Mouse (Mus musculus) embryonic facial prominence, embryonic 15.5 days (tissue): ENCODE measurements at regions not wholly inside any gene's neighbourhood (a gene's known extent, or its start where the extent isn't known, plus 50 kb on each side); places are given as distances from the start of the nearest gene placed in this dataset.

Experiments
- ATAC-seq: fragments of 200-750 bp; cut with Nextera tagmentation; 2 replicates; pipeline ENCODE4 v1.8.0; 2017; ENCODE audit warnings: low read depth, moderate TSS enrichment; ENCODE audit not compliant: insufficient number of reproducible peaks, low FRiP score, low TSS enrichment
- H3K27ac ChIP-seq: fragments of 300-500 bp; sonication (generic); replicated peaks from 2 replicates; pipeline ENCODE4 v1.5.1; 2015; ENCODE audit warnings: mild to moderate bottlenecking, inconsistent platforms
- H3K27me3 ChIP-seq: fragments of 300-500 bp; sonication (generic); 2 replicates; pipeline ENCODE4 v1.6.1; 2015; ENCODE audit warnings: inconsistent platforms
- H3K36me3 ChIP-seq: fragments of 300-500 bp; sonication (generic); 2 replicates; pipeline ENCODE4 v1.6.1; 2015; ENCODE audit warnings: mild to moderate bottlenecking, inconsistent platforms
- H3K4me1 ChIP-seq: fragments of 300-500 bp; sonication (generic); 2 replicates; pipeline ENCODE4 v1.6.1; 2015; ENCODE audit warnings: inconsistent platforms
- H3K4me2 ChIP-seq: fragments of 300-500 bp; sonication (generic); replicated peaks from 2 replicates; pipeline ENCODE4 v1.6.1; 2015; ENCODE audit warnings: mild to moderate bottlenecking, inconsistent platforms
- H3K4me3 ChIP-seq: fragments of 300-500 bp; sonication (generic); replicated peaks from 2 replicates; pipeline ENCODE4 v1.5.1; 2015; ENCODE audit warnings: mild to moderate bottlenecking, inconsistent platforms
- H3K9ac ChIP-seq: fragments of 300-500 bp; sonication (generic); 2 replicates; pipeline ENCODE4 v1.6.1; 2015; ENCODE audit warnings: inconsistent platforms
- H3K9me3 ChIP-seq: fragments of 300-500 bp; sonication (generic); replicated peaks from 2 replicates; pipeline ENCODE4 v1.6.1; 2016; ENCODE audit warnings: inconsistent platforms
- WGBS: fragments of 180-500 bp; shearing (Covaris S2); methylation state at CpG from one replicate; pipeline ENCODE4 v1.1.7; 2015; 5-methylcytosine and 5-hydroxymethylcytosine counted together

- no peaks in the 10 kb centered on the region for H3K4me1 ChIP-seq
- no peak overlapping the region for H3K4me3 ChIP-seq
- H3K27me3 ChIP-seq = no peaks in the 10 kb centered on the region
- H3K36me3 ChIP-seq = no peaks in the 10 kb centered on the region
- 86% methylated on average over 4 of the region's 4 CpGs for whole genome bisulfite sequencing
- H3K27ac ChIP-seq = no peak overlapping the region
- H3K4me2 ChIP-seq = no peak overlapping the region
- H3K9ac ChIP-seq = no peak overlapping the region
- no peak for ATAC-seq
- H3K9me3 ChIP-seq = no peaks in the 10 kb centered on the region
These were observed 133.3 kb upstream of the Rap1b start for GRCm38 (mm10) chr10:117979091-117979490.

GRCm38 (mm10) chr10:117982611-117983210 lies 136.9 kb upstream of the Rap1b start:
- WGBS = 31% methylated on average over 8 of the region's 8 CpGs
- H3K9me3 ChIP-seq = no peaks in the 10 kb centered on the region
- no peak overlapping the region for H3K4me2 ChIP-seq
- no peak for ATAC-seq
- no peak overlapping the region for H3K27ac ChIP-seq
- no peak overlapping the region for H3K4me3 ChIP-seq
- no peaks in the 10 kb centered on the region for H3K4me1 ChIP-seq
- no peak overlapping the region for H3K9ac ChIP-seq
- H3K36me3 ChIP-seq = no peaks in the 10 kb centered on the region
- H3K27me3 ChIP-seq = no peaks in the 10 kb centered on the region

- Histone ChIP-seq H3K9ac (no peak overlapping the region), H3K4me1 (no peaks in the 10 kb centered on the region), H3K4me3 (no peak overlapping the region), H3K27ac (no peak overlapping the region), H3K27me3 (no peaks in the 10 kb centered on the region), H3K9me3 (no peaks in the 10 kb centered on the region), H3K4me2 (no peak overlapping the region), H3K36me3 (no peaks in the 10 kb centered on the region)
- WGBS = 70% methylated on average over 8 of the region's 8 CpGs
- no peak for ATAC-seq
These were observed 137.4 kb upstream of the Rap1b start for GRCm38 (mm10) chr10:117983271-117983670.

- Histone ChIP-seq H3K4me1 (no peaks in the 10 kb centered on the region), H3K27me3 (no peaks in the 10 kb centered on the region), H3K9ac (no peak overlapping the region), H3K4me3 (no peak overlapping the region), H3K27ac (no peak overlapping the region), H3K9me3 (no peaks in the 10 kb centered on the region), H3K36me3 (no peaks in the 10 kb centered on the region), H3K4me2 (no peak overlapping the region)
- 85% methylated on average over 15 of the region's 15 CpGs for WGBS
- ATAC-seq = no peak
These were observed 139.2 kb upstream of the Rap1b start for GRCm38 (mm10) chr10:117984784-117985602.

GRCm38 (mm10) chr10:117987620-117988019 lies 141.8 kb upstream of the Rap1b start:
- Histone ChIP-seq H3K4me3 (no peak overlapping the region), H3K36me3 (no peaks in the 10 kb centered on the region), H3K4me2 (no peak overlapping the region), H3K9me3 (no peaks in the 10 kb centered on the region), H3K27ac (no peak overlapping the region), H3K4me1 (no peaks in the 10 kb centered on the region), H3K27me3 (no peaks in the 10 kb centered on the region), H3K9ac (no peak overlapping the region)
- no peak; the same call in 1 of the 2 replicates for ATAC-seq
- 61% methylated on average over 6 of the region's 6 CpGs for WGBS

GRCm38 (mm10) chr10:117988076-117988475 lies 142.2 kb upstream of the Rap1b start:
- H3K4me2 ChIP-seq = no peak overlapping the region
- no peak; the same call in 1 of the 2 replicates for ATAC-seq
- H3K27ac ChIP-seq = no peak overlapping the region
- H3K9me3 ChIP-seq = no peaks in the 10 kb centered on the region
- 57% methylated on average over 5 of the region's 5 CpGs for WGBS
- no peaks in the 10 kb centered on the region for H3K36me3 ChIP-seq
- no peak overlapping the region for H3K9ac ChIP-seq
- no peak overlapping the region for H3K4me3 ChIP-seq
- no peaks in the 10 kb centered on the region for H3K4me1 ChIP-seq
- H3K27me3 ChIP-seq = no peaks in the 10 kb centered on the region

- no peak overlapping the region for H3K4me2 ChIP-seq
- H3K27ac ChIP-seq = no peak overlapping the region
- H3K27me3 ChIP-seq = no peaks in the 10 kb centered on the region
- no peaks in the 10 kb centered on the region for H3K36me3 ChIP-seq
- no peak overlapping the region for H3K9ac ChIP-seq
- 83% methylated on average over 1 of the region's 1 CpGs for WGBS
- H3K4me3 ChIP-seq = no peak overlapping the region
- no peaks in the 10 kb centered on the region for H3K4me1 ChIP-seq
- no peak for ATAC-seq
- H3K9me3 ChIP-seq = no peaks in the 10 kb centered on the region
These were observed 145.3 kb upstream of the Rap1b start for GRCm38 (mm10) chr10:117991176-117991575.

- WGBS = 76% methylated on average over 9 of the region's 9 CpGs
- no peak for ATAC-seq
These were observed 146.5 kb upstream of the Rap1b start for GRCm38 (mm10) chr10:117992317-117992716.

GRCm38 (mm10) chr10:117993809-117994208 lies 147.8 kb upstream of the Mdm1 start:
- no peak overlapping the region for H3K27ac ChIP-seq
- 83% methylated on average over 3 of the region's 3 CpGs for WGBS

More at GRCm38 (mm10) chr10:117992317-117992716, 146.5 kb upstream of the Rap1b start:
- Histone ChIP-seq H3K9me3 (no peaks in the 10 kb centered on the region), H3K4me2 (no peak overlapping the region), H3K4me1 (no peaks in the 10 kb centered on the region), H3K27ac (no peak overlapping the region), H3K36me3 (no peaks in the 10 kb centered on the region), H3K9ac (no peak overlapping the region), H3K4me3 (no peak overlapping the region), H3K27me3 (no peaks in the 10 kb centered on the region)

GRCm38 (mm10) chr10:117994768-117995167 lies 146.8 kb upstream of the Mdm1 start:
- no peak for ATAC-seq

More at GRCm38 (mm10) chr10:117993809-117994208, 147.8 kb upstream of the Mdm1 start:
- Histone ChIP-seq H3K4me1 (no peaks in the 10 kb centered on the region), H3K9ac (no peak overlapping the region), H3K4me2 (no peak overlapping the region), H3K4me3 (no peak overlapping the region), H3K27me3 (no peaks in the 10 kb centered on the region), H3K9me3 (no peaks in the 10 kb centered on the region), H3K36me3 (no peaks in the 10 kb centered on the region)
- 0 out of 2 replicates have a peak, but pooled peaks have one; percentile 29 for ATAC-seq

GRCm38 (mm10) chr10:117997796-117998195 lies 143.8 kb upstream of the Mdm1 start:
- WGBS = 81% methylated on average over 5 of the region's 5 CpGs
- no peak overlapping the region for H3K9ac ChIP-seq

More at GRCm38 (mm10) chr10:117994768-117995167, 146.8 kb upstream of the Mdm1 start:
- Histone ChIP-seq H3K9me3 (no peaks in the 10 kb centered on the region), H3K4me2 (no peak overlapping the region), H3K9ac (no peak overlapping the region), H3K27me3 (no peaks in the 10 kb centered on the region), H3K4me1 (no peaks in the 10 kb centered on the region), H3K27ac (no peak overlapping the region), H3K4me3 (no peak overlapping the region), H3K36me3 (no peaks in the 10 kb centered on the region)
- 57% methylated on average over 9 of the region's 9 CpGs for WGBS

More at GRCm38 (mm10) chr10:117997796-117998195, 143.8 kb upstream of the Mdm1 start:
- no peak overlapping the region for H3K27ac ChIP-seq
- H3K4me2 ChIP-seq = no peak overlapping the region
- H3K9me3 ChIP-seq = no peaks in the 10 kb centered on the region
- H3K27me3 ChIP-seq = no peaks in the 10 kb centered on the region
- H3K4me3 ChIP-seq = no peak overlapping the region
- no peaks in the 10 kb centered on the region for H3K4me1 ChIP-seq
- H3K36me3 ChIP-seq = no peaks in the 10 kb centered on the region
- ATAC-seq = no peak
